In the genomic region with DNA sequence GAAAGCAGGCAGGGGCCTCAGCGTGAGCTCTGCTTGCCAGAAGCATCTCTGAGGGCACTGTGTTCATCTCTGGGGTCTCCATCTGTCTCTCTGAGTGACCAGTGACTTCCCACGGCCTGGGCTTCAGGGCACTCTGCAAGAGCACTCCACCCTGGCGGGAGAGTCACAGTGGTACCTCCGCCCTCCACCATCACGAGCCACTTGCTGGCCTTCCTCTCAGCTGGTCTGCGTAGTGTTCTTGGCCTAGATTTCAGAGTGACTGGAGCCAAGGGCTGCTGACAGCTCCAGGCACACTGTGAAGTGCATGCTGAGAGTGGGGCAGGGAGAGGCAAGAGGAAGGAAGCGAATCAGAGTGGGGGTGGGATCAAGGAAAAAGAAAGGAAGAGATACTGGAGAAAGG, we compare ENCODE assay signal across 9 mouse cellular contexts. TPM values are rescaled to one million over a fixed set of nuclear protein-coding genes. Genes with fewer than 3 reads are reported as not detected.
DNase-seq lines count a peak whose midpoint lies in the region; ATAC-seq lines count a peak whose summit lies in the region.
"Had no signal": no experiment of that assay in that cellular context is flagged by ENCODE, and none has a peak within 500 bp of the region (broad histone marks: within the 10 kb centered on the region; RNA-seq: fewer than 3 reads in every experiment).

No protein-coding gene starts in this region.

- WGBS in neural tube, embryonic 11.5 days, result 70% methylated on average over 7 of the region's 7 CpGs
- 16% methylated on average over 7 of the region's 7 CpGs for WGBS in heart, embryonic 12.5 days

- no peak overlapping the region for H3K4me2 ChIP-seq in neural tube, embryonic 11.5 days (ENCODE audit: low read depth)
- H3K4me2 ChIP-seq in heart, embryonic 12.5 days, result no peak overlapping the region; the same call in 1 of the 2 replicates

- 0 out of 2 replicates have a peak overlapping the region, but pooled peaks have one; percentile 8 for H3K27ac ChIP-seq in neural tube, embryonic 11.5 days (ENCODE audit: low read depth, low read length)
- peak overlapping the region; percentile 36 for H3K27ac ChIP-seq in heart, embryonic 12.5 days (ENCODE audit: poor library complexity, severe bottlenecking)
- H3K27ac ChIP-seq: macrophage had no signal

- H3K36me3 ChIP-seq in neural tube, embryonic 11.5 days (ENCODE audit: control insufficient read depth, insufficient read depth, low read length), result no peaks in the 10 kb centered on the region
- no peaks in the 10 kb centered on the region for H3K36me3 ChIP-seq in heart, embryonic 12.5 days

- H3K4me3 ChIP-seq in neural tube, embryonic 11.5 days (ENCODE audit: low read depth, low read length), result no peak overlapping the region
- no peak overlapping the region for H3K4me3 ChIP-seq in heart, embryonic 12.5 days

- peak; percentile 55 for ATAC-seq in frontal cortex, adult (ENCODE audit: low TSS enrichment)
- ATAC-seq in neural tube, embryonic 11.5 days (ENCODE audit: insufficient read depth, low FRiP score, low TSS enrichment), result no peak
- ATAC-seq in heart, embryonic 12.5 days (ENCODE audit: insufficient number of reproducible peaks, low FRiP score), result no peak
- no peak for ATAC-seq in inflammation-experienced regulatory T-cells, adult 6 months

- no peaks in the 10 kb centered on the region for H3K9me3 ChIP-seq in neural tube, embryonic 11.5 days (ENCODE audit: control insufficient read depth, low read length)
- no peaks in the 10 kb centered on the region for H3K9me3 ChIP-seq in heart, embryonic 12.5 days (replicated peaks)

- H3K4me1 ChIP-seq in neural tube, embryonic 11.5 days (ENCODE audit: control insufficient read depth, insufficient read depth, low read length), result peaks cover 24% of the 10 kb centered on the region
- peaks cover 62% of the 10 kb centered on the region for H3K4me1 ChIP-seq in heart, embryonic 12.5 days (replicated peaks)

- H3K9ac ChIP-seq in neural tube, embryonic 11.5 days (ENCODE audit: low read length), result no peak overlapping the region; the same call in 1 of the 2 replicates
- H3K9ac ChIP-seq in heart, embryonic 12.5 days, result no peak overlapping the region

- no peak for DNase-seq in frontal cortex, postnatal 14 days (ENCODE audit: low spot score in 2 of 2)
- DNase-seq in neural tube, embryonic 11.5 days (ENCODE audit: low spot score), result no peak
- DNase-seq in neural tube, embryonic 10.5 days (ENCODE audit: extremely low spot score, low spot score), result no peak
- DNase-seq in lung, postnatal 4 days, result peak; percentile 29 to 53
- no peak for DNase-seq in yolk sac, embryonic 10.5 days (ENCODE audit: low spot score)

- no peaks in the 10 kb centered on the region for H3K27me3 ChIP-seq in neural tube, embryonic 11.5 days (ENCODE audit: control insufficient read depth, insufficient read depth, low read length)
- H3K27me3 ChIP-seq in heart, embryonic 12.5 days (replicated peaks), result no peaks in the 10 kb centered on the region

RNA-seq across cellular contexts. Expression of gene A3galt2, which starts 31.1 kb away (rescaled TPM):
- polyA plus RNA-seq in neural tube, embryonic 11.5 days (2014; fragmentation: Nextera tagmentation; extraction: Ambion mirVana), result 0.33 and 0.45 TPM in 2 replicates
- polyA plus RNA-seq in heart, embryonic 12.5 days (2016; fragmentation: Nextera tagmentation; extraction: Ambion mirVana), result 0.09 TPM in 2 replicates
- polyA plus RNA-seq in inflammation-experienced regulatory T-cells, adult 6 months (2017; shearing (Covaris generic)), result under 1 TPM in 2 of 3 experiments, not detected in 1; 0.16 to 0.38 TPM
- polyA plus RNA-seq: macrophage had no signal

Comparison
In these comparisons a context has a peak if more than half of its experiments do, and no peak if none do; other contexts are left out.
1. DNase-seq: peak in lung, postnatal 4 days (2 of 2); none in frontal cortex, postnatal 14 days (0 of 2), neural tube, embryonic 11.5 days (single experiment), neural tube, embryonic 10.5 days (single experiment) and yolk sac, embryonic 10.5 days (single experiment).